8 mouse cellular contexts compared by ENCODE assay signal in genomic region chr11:121451216-121451726, GRCm38 (mm10). TPM values are rescaled to one million over a fixed set of nuclear protein-coding genes. Genes with fewer than 3 reads are reported as not detected.
DNase-seq lines count a peak whose midpoint lies in the region; ATAC-seq lines count a peak whose summit lies in the region.

No protein-coding gene starts in this region.

- WGBS in limb, embryonic 12.5 days = 20% methylated on average over 9 of the region's 9 CpGs
- WGBS in stomach, embryonic 16.5 days = 22% methylated on average over 9 of the region's 9 CpGs

- ATAC-seq in limb, embryonic 12.5 days (ENCODE audit: insufficient number of reproducible peaks, insufficient read depth, low FRiP score, low TSS enrichment, low read depth) = 0 out of 2 replicates have a peak, but pooled peaks have one; percentile 5
- ATAC-seq in stomach, embryonic 16.5 days (ENCODE audit: insufficient read depth, low FRiP score) = no peak

- H3K9me3 ChIP-seq in limb, embryonic 12.5 days = no peaks in the 10 kb centered on the region
- H3K9me3 ChIP-seq in stomach, embryonic 16.5 days (replicated peaks; ENCODE audit: control insufficient read depth, low read length) = no peaks in the 10 kb centered on the region

- peak; percentile 58 for DNase-seq in cerebellum, adult 9-10 months
- no peak for DNase-seq in cerebellum, adult 11-12 months
- DNase-seq in right cerebral cortex, postnatal 4 days = peak; percentile 9
- DNase-seq in right cerebral cortex, adult 2 months (ENCODE audit: low spot score in 2 of 2) = no peak
- DNase-seq in ovary, postnatal 36 days (ENCODE audit: low spot score) = no peak
- no peak for DNase-seq in embryo, embryonic 9.5 days (ENCODE audit: extremely low spot score)

- no peaks in the 10 kb centered on the region for H3K27me3 ChIP-seq in limb, embryonic 12.5 days
- no peaks in the 10 kb centered on the region for H3K27me3 ChIP-seq in stomach, embryonic 16.5 days (ENCODE audit: control insufficient read depth, insufficient read depth, low read length)

- peak overlapping the region; percentile 34; the same call in 1 of the 2 replicates for H3K9ac ChIP-seq in limb, embryonic 12.5 days (replicated peaks)
- H3K9ac ChIP-seq in stomach, embryonic 16.5 days (ENCODE audit: low read length) = peak overlapping the region; percentile 61

- H3K4me2 ChIP-seq in limb, embryonic 12.5 days = peak overlapping the region; percentile 80
- H3K4me2 ChIP-seq in stomach, embryonic 16.5 days (ENCODE audit: low read depth, low read length) = peak overlapping the region; percentile 73

- peaks cover 16% of the 10 kb centered on the region for H3K4me1 ChIP-seq in limb, embryonic 12.5 days (replicated peaks)
- H3K4me1 ChIP-seq in stomach, embryonic 16.5 days (ENCODE audit: control insufficient read depth, insufficient read depth, low read length) = peaks cover 11% of the 10 kb centered on the region

- peak overlapping the region; percentile 90 for H3K4me3 ChIP-seq in limb, embryonic 12.5 days (replicated peaks)
- H3K4me3 ChIP-seq in stomach, embryonic 16.5 days (replicated peaks; ENCODE audit: low read length) = peak overlapping the region; percentile 77

- H3K27ac ChIP-seq in limb, embryonic 12.5 days = no peak overlapping the region
- H3K27ac ChIP-seq in stomach, embryonic 16.5 days (ENCODE audit: low read length) = peak overlapping the region; percentile 34; the same call in 1 of the 2 replicates

- H3K36me3 ChIP-seq in limb, embryonic 12.5 days = peaks cover 18% of the 10 kb centered on the region
- no peaks in the 10 kb centered on the region for H3K36me3 ChIP-seq in stomach, embryonic 16.5 days (ENCODE audit: control insufficient read depth, insufficient read depth, low read length)

RNA-seq across cellular contexts. Expression of gene Tbcd, which starts 0.5 kb away (rescaled TPM):
- 48.9 and 50.7 TPM in 2 replicates for polyA plus RNA-seq in limb, embryonic 12.5 days (2016; fragmentation: Nextera tagmentation; extraction: Ambion mirVana)
- polyA plus RNA-seq in stomach, embryonic 16.5 days (2015; fragmentation: Nextera tagmentation; extraction: Ambion mirVana) = 42.2 and 44.4 TPM in 2 replicates

RNA-seq across cellular contexts. Expression of gene Fn3k, which starts 16.6 kb away (rescaled TPM):
- 0.50 and 0.59 TPM in 2 replicates for polyA plus RNA-seq in limb, embryonic 12.5 days (2016; fragmentation: Nextera tagmentation; extraction: Ambion mirVana)
- polyA plus RNA-seq in stomach, embryonic 16.5 days (2015; fragmentation: Nextera tagmentation; extraction: Ambion mirVana) = 1.6 and 2.9 TPM in 2 replicates

RNA-seq across cellular contexts. Expression of gene Fn3krp, which starts 30.1 kb away (rescaled TPM):
- polyA plus RNA-seq in limb, embryonic 12.5 days (2016; fragmentation: Nextera tagmentation; extraction: Ambion mirVana) = 7.6 and 8.9 TPM in 2 replicates
- polyA plus RNA-seq in stomach, embryonic 16.5 days (2015; fragmentation: Nextera tagmentation; extraction: Ambion mirVana) = 8.3 and 9.4 TPM in 2 replicates

Comparison
In these comparisons a context has a peak if more than half of its experiments do, and no peak if none do; other contexts are left out.
1. DNase-seq: peak in cerebellum, adult 9-10 months (single experiment) and right cerebral cortex, postnatal 4 days (single experiment); none in cerebellum, adult 11-12 months (single experiment), right cerebral cortex, adult 2 months (0 of 2), ovary, postnatal 36 days (single experiment) and embryo, embryonic 9.5 days (single experiment).